Comparison of ENCODE assay signal across 25 mouse cellular contexts in genomic region chr4:97360473-97360872, GRCm38 (mm10).
A peak's percentile ranks its signal among the peaks of the same experiment; 100 is the strongest.
DNase-seq lines count a peak whose midpoint lies in the region; ATAC-seq and TF ChIP-seq lines count a peak whose summit lies in the region.
"Had no signal": no experiment of that assay in that cellular context is flagged by ENCODE, and none has a peak within 500 bp of the region (broad histone marks: within the 10 kb centered on the region; RNA-seq: fewer than 3 reads in every experiment).

No protein-coding gene starts in this region.

- 40% methylated on average over 2 of the region's 2 CpGs for WGBS in lung, embryonic 14.5 days
- 58% methylated on average over 2 of the region's 2 CpGs for WGBS in lung, embryonic 16.5 days
- 86% methylated on average over 2 of the region's 2 CpGs for WGBS in lung, adult 2 months

- peak; percentile 87 for ATAC-seq in lung, embryonic 14.5 days (ENCODE audit: insufficient read depth)
- ATAC-seq in lung, embryonic 16.5 days (ENCODE audit: low read depth): peak; percentile 76; the same call in 1 of the 2 replicates
- ATAC-seq: CD4-positive, CD25-positive, alpha-beta regulatory T cell, adult 4 months; forebrain, embryonic 14.5 days; forebrain, embryonic 16.5 days had no signal

- TF ChIP-seq CTCF in lung, embryonic 14.5 days (IDR thresholded peaks at IDR 0.05; ENCODE audit: low read depth): no peak
- no peak for TF ChIP-seq CTCF in lung, adult 2 months (IDR thresholded peaks at IDR 0.05; ENCODE audit: insufficient read depth, low read length)

- H3K4me3 ChIP-seq in lung, embryonic 14.5 days (ENCODE audit: low read depth, low read length): no peak overlapping the region
- H3K4me3 ChIP-seq in lung, embryonic 16.5 days (ENCODE audit: low read length): no peak overlapping the region
- no peak overlapping the region for H3K4me3 ChIP-seq in lung, adult 2 months (replicated peaks; ENCODE audit: extremely low read depth, low read depth, low read length)
- H3K4me3 ChIP-seq: embryonic facial prominence, embryonic 13.5 days; embryonic facial prominence, embryonic 15.5 days; erythroblast, embryonic 14.5 days; forebrain, embryonic 10.5 days; forebrain, embryonic 12.5 days had no signal

- TF ChIP-seq POLR2A in lung, adult 2 months (IDR thresholded peaks at IDR 0.05; ENCODE audit: borderline replicate concordance, extremely low read depth, low read depth, low read length): no peak

- H3K27me3 ChIP-seq in lung, embryonic 14.5 days (ENCODE audit: insufficient read depth, low read length): no peaks in the 10 kb centered on the region
- no peaks in the 10 kb centered on the region for H3K27me3 ChIP-seq in lung, embryonic 16.5 days (ENCODE audit: control insufficient read depth, insufficient read depth, low read depth, low read length)
- H3K27me3 ChIP-seq: CH12.LX; embryonic facial prominence, embryonic 13.5 days; embryonic facial prominence, embryonic 15.5 days; forebrain, embryonic 12.5 days had no signal

- peak; percentile 71 for DNase-seq in lung, embryonic 14.5 days
- DNase-seq in lung, postnatal 14 days: no peak
- DNase-seq in lung, adult 2 months: no peak
- DNase-seq in heart, postnatal 25 days (ENCODE audit: low spot score): no peak
- DNase-seq: adrenal gland, adult 2 months; adrenal gland, postnatal 10 days; adrenal gland, postnatal 25 days; cerebellum, adult 11 months; cerebellum, adult 18-20 months; cerebellum, adult 8-10 months; cerebellum, adult 9-11 months; cerebellum, postnatal 14 days; cerebellum, postnatal 36 days; embryo, embryonic 11 days had no signal

- no peaks in the 10 kb centered on the region for H3K9me3 ChIP-seq in lung, embryonic 14.5 days (ENCODE audit: low read depth, low read length)
- no peaks in the 10 kb centered on the region for H3K9me3 ChIP-seq in lung, embryonic 16.5 days (ENCODE audit: control insufficient read depth, low read length)
- H3K9me3 ChIP-seq: embryonic facial prominence, embryonic 13.5 days; embryonic facial prominence, embryonic 15.5 days; forebrain, embryonic 10.5 days; G1E had no signal

- no peaks in the 10 kb centered on the region for H3K36me3 ChIP-seq in lung, embryonic 14.5 days (ENCODE audit: insufficient read depth)
- H3K36me3 ChIP-seq in lung, embryonic 16.5 days (ENCODE audit: control insufficient read depth, insufficient read depth, low read length): no peaks in the 10 kb centered on the region
- H3K36me3 ChIP-seq: embryonic facial prominence, embryonic 13.5 days; embryonic facial prominence, embryonic 15.5 days; forebrain, embryonic 10.5 days; forebrain, embryonic 12.5 days; G1E had no signal

- H3K9ac ChIP-seq in lung, embryonic 14.5 days: no peak overlapping the region
- H3K9ac ChIP-seq in lung, embryonic 16.5 days (ENCODE audit: low read length): no peak overlapping the region
- H3K9ac ChIP-seq: embryonic facial prominence, embryonic 13.5 days; embryonic facial prominence, embryonic 15.5 days; forebrain, embryonic 12.5 days had no signal

- intact Hi-C loops in heart, postnatal 25 days (cut with DNase I): no loop called here

- peaks cover 6% of the 10 kb centered on the region for H3K4me1 ChIP-seq in lung, embryonic 14.5 days (ENCODE audit: insufficient read depth)
- peaks cover 6% of the 10 kb centered on the region for H3K4me1 ChIP-seq in lung, embryonic 16.5 days (replicated peaks; ENCODE audit: control insufficient read depth, insufficient read depth, low read length)
- H3K4me1 ChIP-seq in lung, adult 2 months (ENCODE audit: control insufficient read depth, insufficient read depth, low read length): peaks cover 2% of the 10 kb centered on the region; the same call in 1 of the 2 replicates
- H3K4me1 ChIP-seq: embryonic facial prominence, embryonic 13.5 days; embryonic facial prominence, embryonic 15.5 days; forebrain, embryonic 12.5 days had no signal

- no peak overlapping the region for H3K27ac ChIP-seq in lung, embryonic 14.5 days (ENCODE audit: low read depth)
- H3K27ac ChIP-seq in lung, embryonic 16.5 days (ENCODE audit: low read length): no peak overlapping the region
- H3K27ac ChIP-seq: embryonic facial prominence, embryonic 13.5 days; embryonic facial prominence, embryonic 15.5 days; forebrain, embryonic 10.5 days; forebrain, embryonic 12.5 days had no signal

- no peak overlapping the region for H3K4me2 ChIP-seq in lung, embryonic 14.5 days
- H3K4me2 ChIP-seq in lung, embryonic 16.5 days (ENCODE audit: low read depth, low read length): no peak overlapping the region
- H3K4me2 ChIP-seq: embryonic facial prominence, embryonic 13.5 days; embryonic facial prominence, embryonic 15.5 days; forebrain, embryonic 12.5 days had no signal
